Mouse (Mus musculus): Measurements from ENCODE around the gene Gm5089.

Gm5089 gene

GRCm38 (mm10) chr14:122478574-122479011 is 27.7 kb upstream of the Gm5089 start:
- DNase-seq (ENCODE audit: inconsistent age in 2 of 2, low spot score in 1 of 2), result peak; percentile 17 to 46

- peak in 1 of 2 experiments; percentile 39 for DNase-seq (ENCODE audit: inconsistent age in 2 of 2, low spot score in 1 of 2)
Observed at GRCm38 (mm10) chr14:122477971-122478573, 27.2 kb upstream of the Gm5089 start.

- DNase-seq (ENCODE audit: inconsistent age in 2 of 2, low spot score in 1 of 2), result peak in 1 of 2 experiments; percentile 41
Observed at GRCm38 (mm10) chr14:122477261-122477671, 26.4 kb upstream of the Gm5089 start.

GRCm38 (mm10) chr14:122476822-122477215 is 25.9 kb upstream of the Gm5089 start:
- no peak for DNase-seq (ENCODE audit: inconsistent age in 2 of 2, low spot score in 1 of 2)

- DNase-seq (ENCODE audit: inconsistent age in 2 of 2, low spot score in 1 of 2), result peak in 1 of 2 experiments; percentile 60
Observed at GRCm38 (mm10) chr14:122476041-122476821, 25.3 kb upstream of the Gm5089 start.

- DNase-seq (ENCODE audit: inconsistent age in 2 of 2, low spot score in 1 of 2), result peak in 1 of 2 experiments; percentile 66
Observed at GRCm38 (mm10) chr14:122475557-122476040, 24.7 kb upstream of the Gm5089 start.

GRCm38 (mm10) chr14:122474891-122475556 is 24.1 kb upstream of the Gm5089 start, which contains the start of gene Zic2:
TSS of gene Zic2 (plus strand) at chr14:122475435.
- peak; percentile 31 to 68 for DNase-seq (ENCODE audit: inconsistent age in 2 of 2, low spot score in 1 of 2)

- DNase-seq (ENCODE audit: inconsistent age in 2 of 2, low spot score in 1 of 2), result peak in 1 of 2 experiments; percentile 53
Observed at GRCm38 (mm10) chr14:122474041-122474890, 23.4 kb upstream of the Gm5089 start.

- DNase-seq (ENCODE audit: inconsistent age in 2 of 2, low spot score in 1 of 2), result no peak
Observed at GRCm38 (mm10) chr14:122473211-122473751, 22.4 kb upstream of the Gm5089 start.

GRCm38 (mm10) chr14:122472647-122473046 is 21.7 kb upstream of the Gm5089 start:
- DNase-seq (ENCODE audit: inconsistent age in 2 of 2, low spot score in 1 of 2), result no peak

GRCm38 (mm10) chr14:122472161-122472560 is 21.2 kb upstream of the Gm5089 start:
- peak in 1 of 2 experiments; percentile 33 for DNase-seq (ENCODE audit: inconsistent age in 2 of 2, low spot score in 1 of 2)

- no peak for DNase-seq (ENCODE audit: inconsistent age in 2 of 2, low spot score in 1 of 2)
Observed at GRCm38 (mm10) chr14:122471449-122472085, 20.7 kb upstream of the Gm5089 start.

GRCm38 (mm10) chr14:122468971-122469755 is 18.2 kb upstream of the Gm5089 start:
- DNase-seq (ENCODE audit: inconsistent age in 2 of 2, low spot score in 1 of 2), result peak in 1 of 2 experiments; percentile 33

GRCm38 (mm10) chr14:122467926-122468841 is 17.3 kb upstream of the Gm5089 start:
- DNase-seq (ENCODE audit: inconsistent age in 2 of 2, low spot score in 1 of 2), result peak in 1 of 2 experiments; percentile 24

GRCm38 (mm10) chr14:122466756-122467362 is 15.9 kb upstream of the Gm5089 start:
- no peak for DNase-seq (ENCODE audit: inconsistent age in 2 of 2, low spot score in 1 of 2)

- DNase-seq (ENCODE audit: inconsistent age in 2 of 2, low spot score in 1 of 2), result no peak
Observed at GRCm38 (mm10) chr14:122465931-122466490, 15.1 kb upstream of the Gm5089 start.
